In the genomic region with DNA sequence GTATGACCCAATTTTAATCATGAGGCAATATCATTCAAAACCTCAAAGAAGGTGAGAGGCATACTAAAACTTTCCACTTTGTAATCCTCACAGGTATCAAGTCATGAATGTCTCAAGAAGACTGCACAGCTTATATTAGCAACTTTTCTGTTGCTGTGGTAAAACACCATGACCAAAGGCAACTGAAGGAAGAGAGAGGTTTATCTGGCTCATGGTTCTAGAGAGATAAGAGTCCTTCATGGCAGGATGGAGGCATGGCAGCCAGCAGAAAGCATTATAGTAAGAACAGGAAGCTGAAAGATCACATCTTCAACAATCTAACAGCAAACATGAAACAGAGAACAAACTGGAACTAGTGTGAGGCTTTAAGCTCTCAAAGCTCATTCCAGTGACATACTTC, we compare ENCODE assay signal across 22 mouse cellular contexts. TPM values are rescaled to one million over a fixed set of nuclear protein-coding genes. Genes with fewer than 3 reads are reported as not detected.
DNase-seq lines count a peak whose midpoint lies in the region; ATAC-seq lines count a peak whose summit lies in the region.
"Had no signal": no experiment of that assay in that cellular context is flagged by ENCODE, and none has a peak within 500 bp of the region (broad histone marks: within the 10 kb centered on the region; RNA-seq: fewer than 3 reads in every experiment).

No protein-coding gene starts in this region.

- intact Hi-C loops in left cerebral cortex, postnatal 10 days (cut with DNase I): no loop called here

- no peak overlapping the region for H3K27ac ChIP-seq in hindbrain, embryonic 11.5 days (ENCODE audit: low read depth, low read length)
- H3K27ac ChIP-seq: forebrain, embryonic 10.5 days; forebrain, embryonic 13.5 days; gastrocnemius, adult 2 months; hindbrain, embryonic 13.5 days had no signal

- no peak overlapping the region for H3K9ac ChIP-seq in hindbrain, embryonic 11.5 days (ENCODE audit: low read depth, low read length)
- H3K9ac ChIP-seq: forebrain, embryonic 13.5 days; hindbrain, embryonic 13.5 days had no signal

- peak; percentile 58 for DNase-seq in 416B (ENCODE audit: low read depth)
- peak; percentile 29 for DNase-seq in CD4-positive, CD25-positive, alpha-beta regulatory T cell, adult 2 months (ENCODE audit: low read depth, low spot score)
- DNase-seq in left cerebral cortex, postnatal 10 days (ENCODE audit: extremely low spot score in 1 of 2, low spot score in 2 of 2): no peak
- no peak for DNase-seq in frontal cortex, adult 2 months (ENCODE audit: extremely low spot score in 1 of 2, low spot score in 1 of 2)
- DNase-seq in hindbrain, embryonic 11.5 days (ENCODE audit: low spot score): no peak
- DNase-seq: adrenal gland, postnatal 14 days; cerebellum, adult 11-12 months; cerebellum, adult 8-10 months; cerebellum, postnatal 10 days; cerebellum, postnatal 36 days; gastrocnemius, adult 2 months; gastrocnemius, postnatal 14 days; heart, adult 11 months had no signal

- no peak overlapping the region for H3K4me3 ChIP-seq in hindbrain, embryonic 11.5 days (ENCODE audit: low read depth, low read length)
- H3K4me3 ChIP-seq: forebrain, embryonic 10.5 days; forebrain, embryonic 13.5 days; gastrocnemius, adult 2 months; hindbrain, embryonic 13.5 days had no signal

- no peaks in the 10 kb centered on the region for H3K36me3 ChIP-seq in hindbrain, embryonic 11.5 days (ENCODE audit: control insufficient read depth, insufficient read depth, low read length)
- H3K36me3 ChIP-seq: forebrain, embryonic 10.5 days; hindbrain, embryonic 13.5 days had no signal

- no peak overlapping the region for H3K4me2 ChIP-seq in hindbrain, embryonic 11.5 days (replicated peaks; ENCODE audit: low read depth, low read length)
- H3K4me2 ChIP-seq: forebrain, embryonic 13.5 days; heart, embryonic 11.5 days; hindbrain, embryonic 13.5 days had no signal

- no peaks in the 10 kb centered on the region for H3K4me1 ChIP-seq in hindbrain, embryonic 11.5 days (replicated peaks; ENCODE audit: control insufficient read depth, insufficient read depth, low read length)
- H3K4me1 ChIP-seq: forebrain, embryonic 10.5 days; forebrain, embryonic 13.5 days; hindbrain, embryonic 13.5 days had no signal

- H3K9me3 ChIP-seq in hindbrain, embryonic 11.5 days (ENCODE audit: control insufficient read depth, low read length): no peaks in the 10 kb centered on the region
- H3K9me3 ChIP-seq: forebrain, embryonic 10.5 days; forebrain, embryonic 13.5 days; hindbrain, embryonic 13.5 days had no signal

- peak; percentile 69 for ATAC-seq in common myeloid progenitor, adult 5-6 weeks (replicated peaks; ENCODE audit: low read depth, poor library complexity, severe bottlenecking)
- ATAC-seq in megakaryocyte progenitor cell, adult 5-6 weeks (replicated peaks; ENCODE audit: poor library complexity): peak; percentile 44; the same call in 1 of the 2 replicates
- ATAC-seq in hindbrain, embryonic 11.5 days (ENCODE audit: low FRiP score): no peak
- ATAC-seq: forebrain, embryonic 13.5 days; forebrain, embryonic 16.5 days; hindbrain, embryonic 16.5 days; intestine, postnatal 0 days had no signal

- H3K27me3 ChIP-seq in hindbrain, embryonic 11.5 days (ENCODE audit: control insufficient read depth, insufficient read depth, low read length): no peaks in the 10 kb centered on the region
- H3K27me3 ChIP-seq: forebrain, embryonic 13.5 days; hindbrain, embryonic 13.5 days had no signal

RNA-seq across cellular contexts. Expression of gene F13a1, which starts 43.8 kb away (rescaled TPM):
- total RNA-seq in common myeloid progenitor, adult 5-6 weeks (2017): 107 and 112 TPM in 2 replicates
- 211 and 262 TPM in 2 replicates for total RNA-seq in megakaryocyte progenitor cell, adult 5-6 weeks (2015)
- 337 and 409 TPM in 2 replicates for total RNA-seq in megakaryocyte progenitor cell, adult 5-6 weeks (2017)
- 1 to 10 TPM; 2.5 to 3.7 TPM for total RNA-seq in left cerebral cortex, postnatal 10 days (2021)
- polyA plus RNA-seq in frontal cortex, adult 2 months (2012; rRNA removed): 0.82 and 1.9 TPM in 2 replicates
- 12.8 and 14.3 TPM in 2 replicates for polyA plus RNA-seq in hindbrain, embryonic 11.5 days (2014; fragmentation: Nextera tagmentation; extraction: Ambion mirVana)

Comparison
In these comparisons a context has a peak if more than half of its experiments do, and no peak if none do; other contexts are left out.
1. DNase-seq: peak in 416B (single experiment) and CD4-positive, CD25-positive, alpha-beta regulatory T cell, adult 2 months (single experiment); none in left cerebral cortex, postnatal 10 days (0 of 2), frontal cortex, adult 2 months (0 of 2) and hindbrain, embryonic 11.5 days (single experiment).
2. RNA of gene F13a1, which starts 43.8 kb away (total RNA-seq): 211 to 409 TPM in megakaryocyte progenitor cell, adult 5-6 weeks and 107 to 112 TPM in common myeloid progenitor, adult 5-6 weeks; 2.5 to 3.7 TPM in left cerebral cortex, postnatal 10 days; every median in the first group is over 10 times any median in the second.